Mouse (Mus musculus): ENCODE measurements around the gene Slc25a44.
"Not testable (repeated sequence)": the region's sequence is repeated elsewhere in the genome, so short reads cannot be mapped to it uniquely, and the experiment has no call there.

The Slc25a44 gene

GRCm38 (mm10) chr3:88415668-88416067 is 9.3 kb downstream of the Slc25a44 start:
- DNase-seq (ENCODE audit: low read depth, low spot score), result no peak

GRCm38 (mm10) chr3:88412636-88413035 is 12.3 kb downstream of the Slc25a44 start:
- no peak for DNase-seq (ENCODE audit: low read depth, low spot score)

GRCm38 (mm10) chr3:88411681-88412080 is 13.3 kb downstream of the Slc25a44 start:
- DNase-seq (ENCODE audit: low read depth, low spot score), result no peak

GRCm38 (mm10) chr3:88410645-88411031 is 14.3 kb downstream of the Slc25a44 start:
- DNase-seq (ENCODE audit: low read depth, low spot score), result no peak

- DNase-seq (ENCODE audit: low read depth, low spot score), result peak; percentile 94
These were observed 14.9 kb downstream of the Slc25a44 start, which contains the start of gene Pmf1 for GRCm38 (mm10) chr3:88409741-88410644. Pmf1 (minus strand) TSS chr3:88410331.

GRCm38 (mm10) chr3:88408953-88409352 is 16.0 kb downstream of the Slc25a44 start:
- no peak for DNase-seq (ENCODE audit: low read depth, low spot score)

- DNase-seq (ENCODE audit: low read depth, low spot score), result no peak
These were observed 17.4 kb downstream of the Slc25a44 start for GRCm38 (mm10) chr3:88407529-88407928.

GRCm38 (mm10) chr3:88407090-88407489 is 17.8 kb downstream of the Slc25a44 start:
- peak; percentile 92 for DNase-seq (ENCODE audit: low read depth, low spot score)

- no peak for DNase-seq (ENCODE audit: low read depth, low spot score)
These were observed 21.3 kb downstream of the Slc25a44 start for GRCm38 (mm10) chr3:88403522-88404230.

- DNase-seq (ENCODE audit: low read depth, low spot score), result no peak
These were observed 26.3 kb downstream of the Slc25a44 start for GRCm38 (mm10) chr3:88398666-88399065.

GRCm38 (mm10) chr3:88395742-88396141 is 29.2 kb downstream of the Slc25a44 start:
- no peak for DNase-seq (ENCODE audit: low read depth, low spot score)

GRCm38 (mm10) chr3:88395288-88395687 is 29.7 kb downstream of the Slc25a44 start:
- no peak for DNase-seq (ENCODE audit: low read depth, low spot score)

- no peak for DNase-seq (ENCODE audit: low read depth, low spot score)
These were observed 31.1 kb downstream of the Slc25a44 start for GRCm38 (mm10) chr3:88393776-88394375.

GRCm38 (mm10) chr3:88384364-88384763 is 40.6 kb downstream of the Slc25a44 start, which contains the start of gene Bglap:
Bglap (minus strand) TSS chr3:88384464.
- DNase-seq (ENCODE audit: low read depth, low spot score), result no peak

- not testable (repeated sequence) for DNase-seq (ENCODE audit: low read depth, low spot score)
These were observed 42.6 kb downstream of the Slc25a44 start for GRCm38 (mm10) chr3:88382383-88382782.

- not testable (repeated sequence) for DNase-seq (ENCODE audit: low read depth, low spot score)
These were observed 43.3 kb downstream of the Slc25a44 start for GRCm38 (mm10) chr3:88381389-88382315.

- not testable (repeated sequence) for DNase-seq (ENCODE audit: low read depth, low spot score)
These were observed 46.3 kb downstream of the Slc25a44 start, which contains the start of gene Bglap2 for GRCm38 (mm10) chr3:88378599-88378998. Bglap2 (minus strand) TSS chr3:88378699.

GRCm38 (mm10) chr3:88376644-88377043 is 48.3 kb downstream of the Slc25a44 start:
- DNase-seq (ENCODE audit: low read depth, low spot score), result not testable (repeated sequence)

- peak; percentile 50 for DNase-seq (ENCODE audit: low read depth, low spot score)
These were observed 49.0 kb downstream of the Slc25a44 start for GRCm38 (mm10) chr3:88375750-88376626.

GRCm38 (mm10) chr3:88372643-88373042 is 52.3 kb downstream of the Slc25a44 start, which contains the start of gene Bglap3:
Bglap3 (minus strand) TSS chr3:88372743.
- not testable (repeated sequence) for DNase-seq (ENCODE audit: low read depth, low spot score)

All from mesoderm, embryonic 11.5 days (tissue).